9 mouse cellular contexts compared by ENCODE assay signal in genomic region chr13:4190904-4191303, GRCm38 (mm10). TPM values are rescaled to one million over a fixed set of nuclear protein-coding genes. Genes with fewer than 3 reads are reported as not detected.
DNase-seq lines count a peak whose midpoint lies in the region; ATAC-seq and TF ChIP-seq lines count a peak whose summit lies in the region.
"Had no signal": no experiment of that assay in that cellular context is flagged by ENCODE, and none has a peak within 500 bp of the region (broad histone marks: within the 10 kb centered on the region; RNA-seq: fewer than 3 reads in every experiment).

TSS of gene Akr1c13 (plus strand) at chr13:4191150.

- no peaks in the 10 kb centered on the region for H3K79me2 ChIP-seq in heart, adult 2 months (replicated peaks; ENCODE audit: control insufficient read depth, insufficient read depth, low read length)

- intact Hi-C loops in heart, adult 2 months (cut with DNase I), result no loop called here

- H3K4me1 ChIP-seq in heart, embryonic 13.5 days, result no peaks in the 10 kb centered on the region
- H3K4me1 ChIP-seq in heart, adult 2 months (ENCODE audit: control insufficient read depth, insufficient read depth, low read length), result no peaks in the 10 kb centered on the region
- H3K4me1 ChIP-seq in intestine, embryonic 16.5 days (ENCODE audit: control insufficient read depth, insufficient read depth, low read length), result no peaks in the 10 kb centered on the region
- no peaks in the 10 kb centered on the region for H3K4me1 ChIP-seq in lung, embryonic 14.5 days (ENCODE audit: insufficient read depth)
- H3K4me1 ChIP-seq: limb, embryonic 15.5 days had no signal

- no peak within 1 kb of the TSS for H3K4me3 ChIP-seq in heart, embryonic 13.5 days
- H3K4me3 ChIP-seq in heart, adult 2 months, result no peak within 1 kb of the TSS
- H3K4me3 ChIP-seq in intestine, embryonic 16.5 days (ENCODE audit: low read length), result peak within 1 kb of the TSS; percentile 47
- no peak within 1 kb of the TSS for H3K4me3 ChIP-seq in lung, embryonic 14.5 days (ENCODE audit: low read depth, low read length)
- H3K4me3 ChIP-seq: limb, embryonic 15.5 days had no signal

- no peaks in the 10 kb centered on the region for H3K9me3 ChIP-seq in heart, embryonic 13.5 days
- no peaks in the 10 kb centered on the region for H3K9me3 ChIP-seq in intestine, embryonic 16.5 days (ENCODE audit: control insufficient read depth, low read length)
- H3K9me3 ChIP-seq in lung, embryonic 14.5 days (ENCODE audit: low read depth, low read length), result no peaks in the 10 kb centered on the region
- H3K9me3 ChIP-seq: limb, embryonic 15.5 days had no signal

- DNase-seq in heart, adult 2 months, result no peak
- DNase-seq in Muller cell, postnatal 12 days (ENCODE audit: inconsistent ontology term), result peak; percentile 30
- peak; percentile 67 for DNase-seq in lung, embryonic 14.5 days
- DNase-seq in thymus, postnatal 25 days, result peak; percentile 5
- no peak for DNase-seq in neural tube, embryonic 10.5 days (ENCODE audit: extremely low spot score, low spot score)
- DNase-seq in cerebellum, adult 9-11 months, result no peak

- no peaks in the 10 kb centered on the region for H3K36me3 ChIP-seq in heart, embryonic 13.5 days
- H3K36me3 ChIP-seq in heart, adult 2 months (ENCODE audit: control insufficient read depth, insufficient read depth, low read length), result no peaks in the 10 kb centered on the region
- H3K36me3 ChIP-seq in intestine, embryonic 16.5 days (ENCODE audit: control insufficient read depth, insufficient read depth, low read length), result no peaks in the 10 kb centered on the region
- no peaks in the 10 kb centered on the region for H3K36me3 ChIP-seq in lung, embryonic 14.5 days (ENCODE audit: insufficient read depth)
- H3K36me3 ChIP-seq: limb, embryonic 15.5 days had no signal

- no peak for TF ChIP-seq CTCF in heart, adult 2 months (IDR thresholded peaks at IDR 0.05)
- no peak for TF ChIP-seq CTCF in lung, embryonic 14.5 days (IDR thresholded peaks at IDR 0.05; ENCODE audit: low read depth)

- H3K27ac ChIP-seq in heart, embryonic 13.5 days (replicated peaks), result no peak within 1 kb of the TSS
- no peak within 1 kb of the TSS for H3K27ac ChIP-seq in heart, adult 2 months
- peak within 1 kb of the TSS; percentile 77 for H3K27ac ChIP-seq in intestine, embryonic 16.5 days (ENCODE audit: low read length)
- H3K27ac ChIP-seq in lung, embryonic 14.5 days (ENCODE audit: low read depth), result no peak within 1 kb of the TSS
- H3K27ac ChIP-seq: limb, embryonic 15.5 days had no signal

- 54% methylated on average over 3 of the region's 3 CpGs for WGBS in heart, embryonic 13.5 days
- 47% methylated on average over 3 of the region's 3 CpGs for WGBS in heart, adult 2 months
- 37% methylated on average over 3 of the region's 3 CpGs for WGBS in intestine, embryonic 16.5 days
- WGBS in lung, embryonic 14.5 days, result 42% methylated on average over 3 of the region's 3 CpGs

- TF ChIP-seq EP300 in heart, adult 2 months (IDR thresholded peaks at IDR 0.05; ENCODE audit: insufficient read depth, low read depth, low read length), result no peak

- no peak within 1 kb of the TSS for H3K9ac ChIP-seq in heart, embryonic 13.5 days
- H3K9ac ChIP-seq in heart, adult 2 months (ENCODE audit: low read depth, low read length), result no peak within 1 kb of the TSS
- H3K9ac ChIP-seq in intestine, embryonic 16.5 days (ENCODE audit: low read depth, low read length), result peak within 1 kb of the TSS; percentile 55
- H3K9ac ChIP-seq in lung, embryonic 14.5 days, result no peak within 1 kb of the TSS
- H3K9ac ChIP-seq: limb, embryonic 15.5 days had no signal

- peak within 1 kb of the TSS; percentile 12; the same call in 1 of the 2 replicates for H3K4me2 ChIP-seq in heart, embryonic 13.5 days
- H3K4me2 ChIP-seq in intestine, embryonic 16.5 days (ENCODE audit: low read depth, low read length), result peak within 1 kb of the TSS; percentile 40
- H3K4me2 ChIP-seq in lung, embryonic 14.5 days, result no peak within 1 kb of the TSS
- H3K4me2 ChIP-seq: limb, embryonic 15.5 days had no signal

- ATAC-seq in heart, embryonic 13.5 days (ENCODE audit: extremely low read depth, insufficient number of reproducible peaks, low FRiP score, low TSS enrichment), result no peak
- peak; percentile 94 for ATAC-seq in intestine, embryonic 16.5 days
- peak; percentile 71; the same call in 1 of the 2 replicates for ATAC-seq in lung, embryonic 14.5 days (ENCODE audit: insufficient read depth)

- no peaks in the 10 kb centered on the region for H3K27me3 ChIP-seq in heart, embryonic 13.5 days (replicated peaks)
- no peaks in the 10 kb centered on the region for H3K27me3 ChIP-seq in heart, adult 2 months (ENCODE audit: control insufficient read depth, insufficient read depth, low read length)
- H3K27me3 ChIP-seq in intestine, embryonic 16.5 days (replicated peaks; ENCODE audit: control insufficient read depth, insufficient read depth, low read length), result no peaks in the 10 kb centered on the region
- no peaks in the 10 kb centered on the region for H3K27me3 ChIP-seq in lung, embryonic 14.5 days (ENCODE audit: insufficient read depth, low read length)
- H3K27me3 ChIP-seq: limb, embryonic 15.5 days had no signal

- no peak for TF ChIP-seq POLR2A in heart, adult 2 months (IDR thresholded peaks at IDR 0.05; ENCODE audit: insufficient read depth, low read depth, low read length)

RNA-seq across cellular contexts. Expression of gene Akr1c13, which starts in this region (rescaled TPM):
- 3.0 and 3.3 TPM in 2 replicates for polyA plus RNA-seq in heart, embryonic 13.5 days (2015; fragmentation: Nextera tagmentation; extraction: Ambion mirVana)
- 1 to 10 TPM; 1.0 to 1.5 TPM for total RNA-seq in heart, adult 2 months (2021)
- 1.0 and 1.1 TPM in 2 replicates for polyA plus RNA-seq in heart, adult 2 months (2012; rRNA removed)
- polyA plus RNA-seq in intestine, embryonic 16.5 days (2015; fragmentation: Nextera tagmentation; extraction: Ambion mirVana), result 496 and 608 TPM in 2 replicates
- 3.8 and 4.4 TPM in 2 replicates for polyA plus RNA-seq in lung, embryonic 14.5 days (2014; fragmentation: Nextera tagmentation; extraction: Ambion mirVana)

Comparison
In these comparisons a context has a peak if more than half of its experiments do, and no peak if none do; other contexts are left out.
1. RNA of gene Akr1c13 (polyA plus RNA-seq): 496 to 608 TPM in intestine, embryonic 16.5 days; 3.8 to 4.4 TPM in lung, embryonic 14.5 days, 3.0 to 3.3 TPM in heart, embryonic 13.5 days and 1.0 to 1.1 TPM in heart, adult 2 months; every median in the first group is over 10 times any median in the second.
2. DNase-seq: peak in Muller cell, postnatal 12 days (single experiment), lung, embryonic 14.5 days (single experiment) and thymus, postnatal 25 days (single experiment); none in heart, adult 2 months (0 of 2), neural tube, embryonic 10.5 days (single experiment) and cerebellum, adult 9-11 months (single experiment).